Mouse (Mus musculus): Measurements from ENCODE around the gene Pmepa1. TPM values are rescaled to one million over a fixed set of nuclear protein-coding genes. Genes with fewer than 3 reads are reported as not detected.
A peak's percentile ranks its signal among the peaks of the same experiment; 100 is the strongest.

Pmepa1 gene
- polyA plus RNA-seq, 1 experiment, result 13.1 TPM

- Histone ChIP-seq H3K4me1 (ENCODE audit: control insufficient read depth, insufficient read depth, insufficient read length) (peaks cover 2% of the 10 kb centered on the region; the same call in 1 of the 2 replicates), H3K4me3 (ENCODE audit: extremely low read depth, insufficient read depth, insufficient read length) (no peak overlapping the region), H3K27me3 (ENCODE audit: control insufficient read depth, insufficient read depth, low read length) (no peaks in the 10 kb centered on the region), H3K36me3 (ENCODE audit: control insufficient read depth, insufficient read depth, low read length) (no peaks in the 10 kb centered on the region), H3K27ac (ENCODE audit: insufficient read depth, low read length) (no peak overlapping the region)
- TF ChIP-seq CTCF (IDR thresholded peaks at IDR 0.05; ENCODE audit: extremely low read depth, insufficient read depth, insufficient read length, insufficient replicate concordance) (no peak), POLR2A (IDR thresholded peaks at IDR 0.05; ENCODE audit: low read depth, low read length) (no peak)
- DNase-seq (ENCODE audit: low read depth in 1 of 2, low spot score in 2 of 2), result no peak
- 70% methylated on average over 11 of the region's 11 CpGs for WGBS
Observed at GRCm38 (mm10) chr2:173180721-173181388, 95.5 kb downstream of the Pmepa1 start.

GRCm38 (mm10) chr2:173180026-173180425, 96.3 kb downstream of the Pmepa1 start:
- H3K27me3 ChIP-seq (ENCODE audit: control insufficient read depth, insufficient read depth, low read length), result peaks cover 2% of the 10 kb centered on the region; the same call in 1 of the 2 replicates
- TF ChIP-seq POLR2A (IDR thresholded peaks at IDR 0.05; ENCODE audit: low read depth, low read length) (no peak), CTCF (IDR thresholded peaks at IDR 0.05; ENCODE audit: extremely low read depth, insufficient read depth, insufficient read length, insufficient replicate concordance) (no peak)
- no peak for DNase-seq (ENCODE audit: low read depth in 1 of 2, low spot score in 2 of 2)
- no peaks in the 10 kb centered on the region for H3K36me3 ChIP-seq (ENCODE audit: control insufficient read depth, insufficient read depth, low read length)
- no peak overlapping the region for H3K4me3 ChIP-seq (ENCODE audit: extremely low read depth, insufficient read depth, insufficient read length)
- H3K4me1 ChIP-seq (ENCODE audit: control insufficient read depth, insufficient read depth, insufficient read length), result peaks cover 2% of the 10 kb centered on the region; the same call in 1 of the 2 replicates
- no peak overlapping the region for H3K27ac ChIP-seq (ENCODE audit: insufficient read depth, low read length)
- WGBS, result 88% methylated on average over 4 of the region's 4 CpGs

GRCm38 (mm10) chr2:173179046-173179445, 97.3 kb downstream of the Pmepa1 start:
- Histone ChIP-seq H3K27me3 (ENCODE audit: control insufficient read depth, insufficient read depth, low read length) (peaks cover 2% of the 10 kb centered on the region; the same call in 1 of the 2 replicates), H3K4me3 (ENCODE audit: extremely low read depth, insufficient read depth, insufficient read length) (no peak overlapping the region)

DNA sequence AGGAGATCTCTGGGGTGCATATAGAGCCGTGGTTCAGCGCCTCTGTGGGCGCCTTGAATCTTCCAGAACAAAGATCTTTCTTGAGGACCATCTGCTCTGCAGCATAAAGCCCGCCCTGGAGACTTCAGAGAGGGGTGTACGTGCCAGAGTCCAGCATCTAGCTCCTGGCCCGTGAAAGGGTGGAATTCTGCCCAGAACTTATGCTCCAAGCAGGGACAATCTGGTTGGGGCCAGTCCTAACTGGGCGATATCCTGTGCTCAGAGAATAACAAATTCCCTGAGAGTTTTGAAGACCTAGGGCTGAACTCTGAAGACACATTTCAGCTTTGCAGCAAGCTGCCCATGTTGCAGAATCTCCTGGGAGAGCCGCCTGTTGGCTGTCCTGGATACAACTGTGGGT, 98.4 kb downstream of the Pmepa1 start:
- H3K27ac ChIP-seq (ENCODE audit: insufficient read depth, low read length), result no peak overlapping the region
- WGBS, result 81% methylated on average over 8 of the region's 8 CpGs
- no peaks in the 10 kb centered on the region for H3K36me3 ChIP-seq (ENCODE audit: control insufficient read depth, insufficient read depth, low read length)
- H3K4me3 ChIP-seq (ENCODE audit: extremely low read depth, insufficient read depth, insufficient read length), result no peak overlapping the region
- DNase-seq (ENCODE audit: low read depth in 1 of 2, low spot score in 2 of 2), result no peak
- TF ChIP-seq POLR2A (IDR thresholded peaks at IDR 0.05; ENCODE audit: low read depth, low read length) (no peak), CTCF (IDR thresholded peaks at IDR 0.05; ENCODE audit: extremely low read depth, insufficient read depth, insufficient read length, insufficient replicate concordance) (no peak)
- H3K4me1 ChIP-seq (ENCODE audit: control insufficient read depth, insufficient read depth, insufficient read length), result peaks cover 4% of the 10 kb centered on the region; the same call in 1 of the 2 replicates
- peaks cover 2% of the 10 kb centered on the region; the same call in 1 of the 2 replicates for H3K27me3 ChIP-seq (ENCODE audit: control insufficient read depth, insufficient read depth, low read length)

More at GRCm38 (mm10) chr2:173179046-173179445, 97.3 kb downstream of the Pmepa1 start:
- Histone ChIP-seq H3K4me1 (ENCODE audit: control insufficient read depth, insufficient read depth, insufficient read length) (peaks cover 2% of the 10 kb centered on the region; the same call in 1 of the 2 replicates), H3K27ac (ENCODE audit: insufficient read depth, low read length) (no peak overlapping the region), H3K36me3 (ENCODE audit: control insufficient read depth, insufficient read depth, low read length) (no peaks in the 10 kb centered on the region)
- no peak for TF ChIP-seq CTCF (IDR thresholded peaks at IDR 0.05; ENCODE audit: extremely low read depth, insufficient read depth, insufficient read length, insufficient replicate concordance)
- no peak for DNase-seq (ENCODE audit: low read depth in 1 of 2, low spot score in 2 of 2)
- 84% methylated on average over 7 of the region's 7 CpGs for WGBS

DNA sequence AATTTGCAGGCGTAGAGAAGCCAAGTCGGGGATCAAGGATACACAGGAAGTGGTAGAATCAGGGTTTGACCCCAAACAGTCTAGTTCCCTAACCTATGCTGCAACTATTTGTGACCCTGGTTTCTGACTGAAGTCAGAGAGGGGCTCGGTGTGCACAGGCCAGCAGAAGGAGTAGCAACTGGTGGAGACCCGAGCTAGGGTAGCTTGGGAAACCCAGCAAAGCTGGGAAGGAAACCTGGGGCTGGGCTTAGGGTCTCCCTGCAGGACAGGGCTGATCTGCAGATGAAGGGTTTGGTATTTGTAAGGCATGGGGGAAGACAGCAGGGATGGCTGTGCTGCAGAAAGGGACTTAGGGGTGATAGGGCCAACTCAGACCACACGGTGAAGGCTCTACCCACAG, 98.9 kb downstream of the Pmepa1 start:
- peaks cover 5% of the 10 kb centered on the region; the same call in 1 of the 2 replicates for H3K4me1 ChIP-seq (ENCODE audit: control insufficient read depth, insufficient read depth, insufficient read length)
- no peak overlapping the region for H3K4me3 ChIP-seq (ENCODE audit: extremely low read depth, insufficient read depth, insufficient read length)
- H3K27ac ChIP-seq (ENCODE audit: insufficient read depth, low read length), result no peak overlapping the region
- 26% methylated on average over 5 of the region's 5 CpGs for WGBS
- TF ChIP-seq POLR2A (IDR thresholded peaks at IDR 0.05; ENCODE audit: low read depth, low read length) (no peak), CTCF (IDR thresholded peaks at IDR 0.05; ENCODE audit: extremely low read depth, insufficient read depth, insufficient read length, insufficient replicate concordance) (no peak)
- no peaks in the 10 kb centered on the region for H3K36me3 ChIP-seq (ENCODE audit: control insufficient read depth, insufficient read depth, low read length)
- H3K27me3 ChIP-seq (ENCODE audit: control insufficient read depth, insufficient read depth, low read length), result peaks cover 2% of the 10 kb centered on the region; the same call in 1 of the 2 replicates
- no peak for DNase-seq (ENCODE audit: low read depth in 1 of 2, low spot score in 2 of 2)

DNA sequence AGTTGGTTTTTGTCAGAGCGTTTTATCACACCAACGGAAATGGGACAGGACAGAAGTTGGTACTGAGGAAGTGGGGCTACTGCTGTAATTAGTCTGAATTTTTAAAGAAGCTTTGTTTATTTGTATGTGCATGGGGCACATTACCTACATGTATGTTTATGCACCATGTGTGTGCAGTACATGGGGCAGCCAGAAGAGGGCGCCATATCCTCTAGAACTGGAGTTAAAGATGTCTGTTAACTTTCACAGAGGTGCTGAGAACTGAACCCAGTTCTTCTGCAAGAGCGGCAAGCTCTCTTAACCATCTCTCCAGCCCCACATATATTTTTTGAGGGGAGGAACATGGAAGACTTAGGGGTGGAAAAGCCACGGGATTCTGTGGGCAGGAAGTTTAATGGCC, 100.6 kb downstream of the Pmepa1 start:
- no peaks in the 10 kb centered on the region for H3K36me3 ChIP-seq (ENCODE audit: control insufficient read depth, insufficient read depth, low read length)
- 86% methylated on average over 5 of the region's 5 CpGs for WGBS

GRCm38 (mm10) chr2:173174569-173174968, 101.8 kb downstream of the Pmepa1 start:
- Histone ChIP-seq H3K4me3 (ENCODE audit: extremely low read depth, insufficient read depth, insufficient read length) (no peak overlapping the region), H3K4me1 (ENCODE audit: control insufficient read depth, insufficient read depth, insufficient read length) (peaks cover 5% of the 10 kb centered on the region; the same call in 1 of the 2 replicates), H3K27ac (ENCODE audit: insufficient read depth, low read length) (no peak overlapping the region), H3K27me3 (ENCODE audit: control insufficient read depth, insufficient read depth, low read length) (peaks cover 2% of the 10 kb centered on the region; the same call in 1 of the 2 replicates), H3K36me3 (ENCODE audit: control insufficient read depth, insufficient read depth, low read length) (no peaks in the 10 kb centered on the region)
- TF ChIP-seq CTCF (IDR thresholded peaks at IDR 0.05; ENCODE audit: extremely low read depth, insufficient read depth, insufficient read length, insufficient replicate concordance) (no peak), POLR2A (IDR thresholded peaks at IDR 0.05; ENCODE audit: low read depth, low read length) (no peak)
- WGBS, result 47% methylated on average over 1 of the region's 1 CpGs
- DNase-seq (ENCODE audit: low read depth in 1 of 2, low spot score in 2 of 2), result peak in 1 of 2 experiments; percentile 0

More for the DNA sequence above, 100.6 kb downstream of the Pmepa1 start:
- peaks cover 2% of the 10 kb centered on the region; the same call in 1 of the 2 replicates for H3K27me3 ChIP-seq (ENCODE audit: control insufficient read depth, insufficient read depth, low read length)
- TF ChIP-seq CTCF (IDR thresholded peaks at IDR 0.05; ENCODE audit: extremely low read depth, insufficient read depth, insufficient read length, insufficient replicate concordance) (no peak), POLR2A (IDR thresholded peaks at IDR 0.05; ENCODE audit: low read depth, low read length) (no peak)
- H3K4me1 ChIP-seq (ENCODE audit: control insufficient read depth, insufficient read depth, insufficient read length), result peaks cover 5% of the 10 kb centered on the region; the same call in 1 of the 2 replicates
- no peak overlapping the region for H3K27ac ChIP-seq (ENCODE audit: insufficient read depth, low read length)
- H3K4me3 ChIP-seq (ENCODE audit: extremely low read depth, insufficient read depth, insufficient read length), result no peak overlapping the region
- peak in 1 of 2 experiments; percentile 0 for DNase-seq (ENCODE audit: low read depth in 1 of 2, low spot score in 2 of 2)

Other genes with a start within 250 kb of the Pmepa1 start
- not detected in 2 replicates for gene Ctcfl, start 157.0 kb downstream of the Pmepa1 start, polyA plus RNA-seq (2012; rRNA removed)
- gene Pck1, start 123.5 kb downstream of the Pmepa1 start, polyA plus RNA-seq (2012; rRNA removed), result 0.28 and 0.76 TPM in 2 replicates
- gene Zbp1, start 57.6 kb downstream of the Pmepa1 start, polyA plus RNA-seq (2012; rRNA removed), result 19.6 and 26.8 TPM in 2 replicates
- not detected in 2 replicates for gene 1700021F07Rik, start 246.1 kb upstream of the Pmepa1 start, polyA plus RNA-seq (2012; rRNA removed)